Mouse (Mus musculus) cerebellum, adult 2 months (tissue): ENCODE measurements around the gene Wdr61.

Experiments
- CTCF ChIP-seq: fragments of 200-500 bp; IDR thresholded peaks from 2 replicates; pipeline ENCODE4 v1.5.1; 2011; ENCODE audit warnings: low read depth, mild to moderate bottlenecking, control low read depth, low read length, moderate library complexity, borderline replicate concordance; ENCODE audit not compliant: insufficient read depth
- POLR2A ChIP-seq: fragments of 200-500 bp; IDR thresholded peaks from 2 replicates; pipeline ENCODE4 v1.6.1; 2011; ENCODE audit warnings: low read length, control low read depth, borderline replicate concordance; ENCODE audit not compliant: insufficient read depth

GRCm38 (mm10) chr9:54722156-54722555, 12.2 kb downstream of the Wdr61 start:
- no peak for TF ChIP-seq CTCF
- no peak for TF ChIP-seq POLR2A
